ENCODE assay signal across 9 mouse cellular contexts in genomic region chr8:70892896-70893655, GRCm38 (mm10). TPM values are rescaled to one million over a fixed set of nuclear protein-coding genes. Genes with fewer than 3 reads are reported as not detected.
DNase-seq lines count a peak whose midpoint lies in the region; ATAC-seq lines count a peak whose summit lies in the region.
"Had no signal": no experiment of that assay in that cellular context is flagged by ENCODE, and none has a peak within 500 bp of the region (broad histone marks: within the 10 kb centered on the region; RNA-seq: fewer than 3 reads in every experiment).

No protein-coding gene starts in this region.

- DNase-seq in heart, adult 18-20 months, result no peak
- DNase-seq in ES-CJ7 (ENCODE audit: low read depth, low spot score), result peak; percentile 51
- DNase-seq in left cerebral cortex, postnatal 10 days (ENCODE audit: extremely low spot score in 1 of 2, low spot score in 2 of 2), result no peak
- DNase-seq in gastrocnemius, adult 8-10 months (ENCODE audit: low spot score in 2 of 2), result no peak
- DNase-seq in adrenal gland, postnatal 25 days, result no peak

- H3K36me3 ChIP-seq in heart, embryonic 12.5 days, result peaks cover 27% of the 10 kb centered on the region
- H3K36me3 ChIP-seq in hindbrain, embryonic 13.5 days, result peaks cover 37% of the 10 kb centered on the region
- H3K36me3 ChIP-seq in midbrain, embryonic 13.5 days, result peaks cover 35% of the 10 kb centered on the region

- no peak for ATAC-seq in heart, embryonic 12.5 days (ENCODE audit: insufficient number of reproducible peaks, low FRiP score)
- no peak for ATAC-seq in hindbrain, embryonic 13.5 days (ENCODE audit: low FRiP score)
- ATAC-seq in midbrain, embryonic 13.5 days, result no peak

- 22% methylated on average over 20 of the region's 20 CpGs for WGBS in heart, embryonic 12.5 days
- WGBS in hindbrain, embryonic 13.5 days, result 26% methylated on average over 20 of the region's 20 CpGs
- WGBS in midbrain, embryonic 13.5 days, result 32% methylated on average over 20 of the region's 20 CpGs

- H3K4me1 ChIP-seq in heart, embryonic 12.5 days (replicated peaks), result peaks cover 31% of the 10 kb centered on the region
- H3K4me1 ChIP-seq in hindbrain, embryonic 13.5 days (replicated peaks), result peaks cover 24% of the 10 kb centered on the region
- peaks cover 24% of the 10 kb centered on the region for H3K4me1 ChIP-seq in midbrain, embryonic 13.5 days (replicated peaks)

- intact Hi-C loops in left cerebral cortex, postnatal 10 days (cut with DNase I), result no loop called here

- H3K9ac ChIP-seq in heart, embryonic 12.5 days, result peak overlapping the region; percentile 6; the same call in 1 of the 2 replicates
- peak overlapping the region; percentile 61 for H3K9ac ChIP-seq in hindbrain, embryonic 13.5 days
- H3K9ac ChIP-seq in midbrain, embryonic 13.5 days (replicated peaks), result peak overlapping the region; percentile 40; the same call in 1 of the 2 replicates

- peaks cover 4% of the 10 kb centered on the region; the same call in 1 of the 2 replicates for H3K9me3 ChIP-seq in heart, embryonic 12.5 days (replicated peaks)
- H3K9me3 ChIP-seq in hindbrain, embryonic 13.5 days, result no peaks in the 10 kb centered on the region
- H3K9me3 ChIP-seq in midbrain, embryonic 13.5 days, result no peaks in the 10 kb centered on the region

- H3K27me3 ChIP-seq in heart, embryonic 12.5 days (replicated peaks), result peaks cover 62% of the 10 kb centered on the region
- peaks cover 73% of the 10 kb centered on the region for H3K27me3 ChIP-seq in hindbrain, embryonic 13.5 days
- peaks cover 63% of the 10 kb centered on the region for H3K27me3 ChIP-seq in midbrain, embryonic 13.5 days

- H3K4me3 ChIP-seq in heart, embryonic 12.5 days, result peak overlapping the region; percentile 37
- peak overlapping the region; percentile 30 for H3K4me3 ChIP-seq in hindbrain, embryonic 13.5 days
- H3K4me3 ChIP-seq in midbrain, embryonic 13.5 days (replicated peaks), result peak overlapping the region; percentile 22; the same call in 1 of the 2 replicates

- no peak overlapping the region for H3K27ac ChIP-seq in heart, embryonic 12.5 days (ENCODE audit: poor library complexity, severe bottlenecking)
- no peak overlapping the region for H3K27ac ChIP-seq in hindbrain, embryonic 13.5 days
- H3K27ac ChIP-seq in midbrain, embryonic 13.5 days, result no peak overlapping the region

- H3K4me2 ChIP-seq in heart, embryonic 12.5 days, result peak overlapping the region; percentile 59
- H3K4me2 ChIP-seq in hindbrain, embryonic 13.5 days, result peak overlapping the region; percentile 44
- H3K4me2 ChIP-seq in midbrain, embryonic 13.5 days (replicated peaks), result peak overlapping the region; percentile 42

RNA-seq across cellular contexts. Expression of gene Slc5a5, which starts 0.5 kb away (rescaled TPM):
- polyA plus RNA-seq in heart, embryonic 12.5 days (2016; fragmentation: Nextera tagmentation; extraction: Ambion mirVana), result 0.11 TPM in 1 of 2 replicates, not detected in the other
- not detected for total RNA-seq in heart, adult 18-20 months (2021)
- polyA plus RNA-seq in hindbrain, embryonic 13.5 days (2015; fragmentation: Nextera tagmentation; extraction: Ambion mirVana), result 0.61 and 0.95 TPM in 2 replicates
- polyA plus RNA-seq in midbrain, embryonic 13.5 days (2015; fragmentation: Nextera tagmentation; extraction: Ambion mirVana), result 0.67 and 0.73 TPM in 2 replicates
- total RNA-seq in left cerebral cortex, postnatal 10 days (2021), result 1 to 10 TPM; 7.2 to 7.3 TPM
- not detected for total RNA-seq in gastrocnemius, adult 8-10 months (2022)
- 0.09 TPM in 1 of 2 replicates, not detected in the other for total RNA-seq in adrenal gland, postnatal 25 days (2021)
- total RNA-seq: gastrocnemius, postnatal 25 days had no signal

RNA-seq across cellular contexts. Expression of gene Rpl18a, which starts 4.1 kb away (rescaled TPM):
- 2,379 and 2,528 TPM in 2 replicates for polyA plus RNA-seq in heart, embryonic 12.5 days (2016; fragmentation: Nextera tagmentation; extraction: Ambion mirVana)
- 1,000 to 10,000 TPM; 1,029 to 1,075 TPM for total RNA-seq in heart, adult 18-20 months (2021)
- 2,665 and 2,711 TPM in 2 replicates for polyA plus RNA-seq in hindbrain, embryonic 13.5 days (2015; fragmentation: Nextera tagmentation; extraction: Ambion mirVana)
- 2,682 and 2,717 TPM in 2 replicates for polyA plus RNA-seq in midbrain, embryonic 13.5 days (2015; fragmentation: Nextera tagmentation; extraction: Ambion mirVana)
- 100 to 1,000 TPM; 690 to 725 TPM for total RNA-seq in left cerebral cortex, postnatal 10 days (2021)
- 1,000 to 10,000 TPM in 2 of 4 experiments, 100 to 1,000 TPM in 2; 935 to 1,159 (median 1,025) TPM for total RNA-seq in gastrocnemius, adult 8-10 months (2022)
- total RNA-seq in adrenal gland, postnatal 25 days (2021), result 1,315 and 1,410 TPM in 2 replicates

RNA-seq across cellular contexts. Expression of gene Map1s, which starts 12.7 kb away (rescaled TPM):
- polyA plus RNA-seq in heart, embryonic 12.5 days (2016; fragmentation: Nextera tagmentation; extraction: Ambion mirVana), result 37.7 and 41.3 TPM in 2 replicates
- 10 to 100 TPM; 18.9 to 19.8 TPM for total RNA-seq in heart, adult 18-20 months (2021)
- polyA plus RNA-seq in hindbrain, embryonic 13.5 days (2015; fragmentation: Nextera tagmentation; extraction: Ambion mirVana), result 55.6 and 61.9 TPM in 2 replicates
- polyA plus RNA-seq in midbrain, embryonic 13.5 days (2015; fragmentation: Nextera tagmentation; extraction: Ambion mirVana), result 61.0 and 62.5 TPM in 2 replicates
- total RNA-seq in left cerebral cortex, postnatal 10 days (2021), result 10 to 100 TPM; 76.5 to 79.8 TPM
- 10 to 100 TPM in 3 of 4 experiments, 1 to 10 TPM in 1; 9.2 to 15.9 (median 13.7) TPM for total RNA-seq in gastrocnemius, adult 8-10 months (2022)
- 26.3 and 42.6 TPM in 2 replicates for total RNA-seq in adrenal gland, postnatal 25 days (2021)

RNA-seq across cellular contexts. Expression of gene Ccdc124, which starts 19.3 kb away (rescaled TPM):
- 81.8 and 87.0 TPM in 2 replicates for polyA plus RNA-seq in heart, embryonic 12.5 days (2016; fragmentation: Nextera tagmentation; extraction: Ambion mirVana)
- total RNA-seq in heart, adult 18-20 months (2021), result 10 to 100 TPM; 42.4 to 46.2 TPM
- polyA plus RNA-seq in hindbrain, embryonic 13.5 days (2015; fragmentation: Nextera tagmentation; extraction: Ambion mirVana), result 157 and 162 TPM in 2 replicates
- polyA plus RNA-seq in midbrain, embryonic 13.5 days (2015; fragmentation: Nextera tagmentation; extraction: Ambion mirVana), result 160 TPM in 2 replicates
- 10 to 100 TPM; 88.9 to 93.3 TPM for total RNA-seq in left cerebral cortex, postnatal 10 days (2021)
- total RNA-seq in gastrocnemius, adult 8-10 months (2022), result 10 to 100 TPM; 61.7 to 77.8 (median 67.5) TPM
- 54.6 and 57.5 TPM in 2 replicates for total RNA-seq in adrenal gland, postnatal 25 days (2021)

RNA-seq across cellular contexts. Expression of gene Kcnn1, which starts 30.0 kb away (rescaled TPM):
- 1.7 and 1.8 TPM in 2 replicates for polyA plus RNA-seq in heart, embryonic 12.5 days (2016; fragmentation: Nextera tagmentation; extraction: Ambion mirVana)
- total RNA-seq in heart, adult 18-20 months (2021), result 10 to 100 TPM; 13.7 to 14.4 TPM
- 13.3 and 17.7 TPM in 2 replicates for polyA plus RNA-seq in hindbrain, embryonic 13.5 days (2015; fragmentation: Nextera tagmentation; extraction: Ambion mirVana)
- polyA plus RNA-seq in midbrain, embryonic 13.5 days (2015; fragmentation: Nextera tagmentation; extraction: Ambion mirVana), result 19.6 and 26.9 TPM in 2 replicates
- 10 to 100 TPM; 27.9 to 33.2 TPM for total RNA-seq in left cerebral cortex, postnatal 10 days (2021)
- 10 to 100 TPM; 18.0 to 21.5 (median 20.5) TPM for total RNA-seq in gastrocnemius, adult 8-10 months (2022)
- total RNA-seq in adrenal gland, postnatal 25 days (2021), result 2.2 and 3.3 TPM in 2 replicates

Comparison
In these comparisons a context has a peak if more than half of its experiments do, and no peak if none do; other contexts are left out.
1. H3K9ac ChIP-seq: peak in every context shown above with its lines; median percentile 61 in hindbrain, embryonic 13.5 days; 40 in midbrain, embryonic 13.5 days; 6 in heart, embryonic 12.5 days.